Mouse (Mus musculus) megakaryocyte, embryonic 14.5 days (primary cell): ENCODE measurements around the gene Ccdc9. TPM values are rescaled to one million over a fixed set of nuclear protein-coding genes. Genes with fewer than 3 reads are reported as not detected.
"Not testable (repeated sequence)": the region's sequence is repeated elsewhere in the genome, so short reads cannot be mapped to it uniquely, and the experiment has no call there.

Experiments used
- H3K27me3 ChIP-seq: replicated peaks from 2 replicates; pipeline ENCODE3; 2012; ENCODE audit warnings: inconsistent platforms
- H3K36me3 ChIP-seq: replicated peaks from 2 replicates; pipeline ENCODE3; 2012; ENCODE audit warnings: low read length, inconsistent platforms, mixed read lengths
- H3K4me1 ChIP-seq: 2 replicates; pipeline ENCODE4 v1.6.1; 2012; ENCODE audit warnings: inconsistent platforms
- H3K4me3 ChIP-seq: replicated peaks from 2 replicates; pipeline ENCODE3; 2012; ENCODE audit warnings: moderate library complexity, mild to moderate bottlenecking, inconsistent platforms
- H3K9me3 ChIP-seq: 2 replicates; pipeline ENCODE4 v1.6.1; 2012; ENCODE audit warnings: inconsistent platforms
- FLI1 ChIP-seq: IDR thresholded peaks from 2 replicates; pipeline ENCODE4 v1.6.1; 2012; ENCODE audit warnings: low read length, inconsistent platforms, mixed read lengths
- GATA1 ChIP-seq: IDR thresholded peaks from 3 replicates; pipeline ENCODE4 v1.6.1; 2012; ENCODE audit warnings: mixed read lengths, low read length, inconsistent platforms, borderline replicate concordance
- polyA plus RNA-seq: library from polyadenylated mRNA; stranded (reverse); fragments of >175 nt; gene quantifications from 2 replicates; pipeline ENCODE4 v1.2.3, GENCODE M21; 2012; ENCODE audit warnings: low replicate concordance; ENCODE audit not compliant: insufficient read depth

Gene Ccdc9
- polyA plus RNA-seq, 1 experiment = 101 TPM

DNA sequence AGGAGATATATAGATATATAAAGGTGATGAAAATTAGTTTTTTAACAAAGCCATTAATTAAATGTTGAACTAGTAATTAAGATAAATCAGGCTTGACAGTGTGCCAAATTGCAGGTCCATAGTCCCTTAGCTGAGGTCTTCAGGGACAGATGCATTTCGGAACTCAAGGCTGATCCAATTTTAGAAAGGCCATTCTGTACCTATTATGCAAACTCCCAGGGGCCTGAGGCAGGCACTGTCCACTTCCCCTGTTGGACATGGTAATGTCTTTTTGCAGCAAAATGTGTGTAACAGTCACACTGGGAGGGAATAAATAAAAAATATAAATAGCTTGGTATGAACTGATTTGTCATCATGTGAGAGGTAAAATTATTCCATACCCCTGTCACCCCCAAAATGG lies 15.5 kb downstream of the Ccdc9 start:
- H3K4me3 ChIP-seq = no peak overlapping the region
- H3K27me3 ChIP-seq = no peaks in the 10 kb centered on the region
- peaks cover 59% of the 10 kb centered on the region for H3K4me1 ChIP-seq
- TF ChIP-seq GATA1 (no peak), FLI1 (no peak)
- no peaks in the 10 kb centered on the region for H3K9me3 ChIP-seq
- H3K36me3 ChIP-seq = peaks cover 47% of the 10 kb centered on the region

GRCm38 (mm10) chr7:16266593-16266992 lies 20.0 kb downstream of the Ccdc9 start:
- H3K9me3 ChIP-seq, H3K27me3 ChIP-seq, H3K4me3 ChIP-seq: not testable (repeated sequence)
- peaks cover 31% of the 10 kb centered on the region for H3K4me1 ChIP-seq
- H3K36me3 ChIP-seq = peaks cover 29% of the 10 kb centered on the region

GRCm38 (mm10) chr7:16265856-16266255 lies 20.7 kb downstream of the Ccdc9 start:
- H3K4me1 ChIP-seq = peaks cover 36% of the 10 kb centered on the region
- no peak overlapping the region for H3K4me3 ChIP-seq
- H3K27me3 ChIP-seq = no peaks in the 10 kb centered on the region
- TF ChIP-seq FLI1 = no peak
- no peak for TF ChIP-seq GATA1
- H3K9me3 ChIP-seq = no peaks in the 10 kb centered on the region
- peaks cover 21% of the 10 kb centered on the region for H3K36me3 ChIP-seq

GRCm38 (mm10) chr7:16263843-16264242 lies 22.8 kb downstream of the Ccdc9 start:
- Histone ChIP-seq H3K36me3 (peaks cover 12% of the 10 kb centered on the region), H3K9me3 (no peaks in the 10 kb centered on the region), H3K4me3 (no peak overlapping the region), H3K4me1 (peaks cover 40% of the 10 kb centered on the region), H3K27me3 (no peaks in the 10 kb centered on the region)
- TF ChIP-seq GATA1 (no peak), FLI1 (no peak)

GRCm38 (mm10) chr7:16263015-16263787 lies 23.4 kb downstream of the Ccdc9 start:
- Histone ChIP-seq H3K36me3 (peaks cover 6% of the 10 kb centered on the region), H3K4me1 (peaks cover 47% of the 10 kb centered on the region)
- TF ChIP-seq FLI1 = no peak
- no peak for TF ChIP-seq GATA1

DNA sequence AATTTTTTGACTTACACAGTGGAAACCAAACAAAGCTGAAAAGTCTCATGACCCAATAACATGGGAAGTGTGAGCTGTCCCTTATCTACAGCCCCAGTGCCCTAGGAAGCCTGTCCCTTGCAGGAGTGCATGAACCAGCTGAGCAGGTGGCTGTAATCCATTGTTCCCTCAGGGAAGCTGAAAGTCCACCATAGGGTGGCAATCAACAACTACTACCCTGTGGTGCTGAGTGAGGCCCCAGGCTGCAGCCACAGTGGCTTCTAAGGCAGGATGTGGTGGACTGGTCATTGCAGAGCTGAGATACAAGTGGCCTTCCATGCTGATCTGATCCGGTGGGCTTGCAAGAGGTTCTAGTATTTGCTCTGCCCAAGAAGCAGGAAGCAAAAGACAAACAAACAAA lies 25.5 kb downstream of the Ccdc9 start:
- Histone ChIP-seq H3K27me3 (no peaks in the 10 kb centered on the region), H3K9me3 (no peaks in the 10 kb centered on the region), H3K4me1 (peaks cover 57% of the 10 kb centered on the region), H3K36me3 (no peaks in the 10 kb centered on the region), H3K4me3 (peak overlapping the region; percentile 71)
- TF ChIP-seq FLI1 (no peak), GATA1 (no peak)

More at GRCm38 (mm10) chr7:16263015-16263787, 23.4 kb downstream of the Ccdc9 start:
- no peaks in the 10 kb centered on the region for H3K27me3 ChIP-seq
- H3K4me3 ChIP-seq = no peak overlapping the region
- H3K9me3 ChIP-seq = no peaks in the 10 kb centered on the region

DNA sequence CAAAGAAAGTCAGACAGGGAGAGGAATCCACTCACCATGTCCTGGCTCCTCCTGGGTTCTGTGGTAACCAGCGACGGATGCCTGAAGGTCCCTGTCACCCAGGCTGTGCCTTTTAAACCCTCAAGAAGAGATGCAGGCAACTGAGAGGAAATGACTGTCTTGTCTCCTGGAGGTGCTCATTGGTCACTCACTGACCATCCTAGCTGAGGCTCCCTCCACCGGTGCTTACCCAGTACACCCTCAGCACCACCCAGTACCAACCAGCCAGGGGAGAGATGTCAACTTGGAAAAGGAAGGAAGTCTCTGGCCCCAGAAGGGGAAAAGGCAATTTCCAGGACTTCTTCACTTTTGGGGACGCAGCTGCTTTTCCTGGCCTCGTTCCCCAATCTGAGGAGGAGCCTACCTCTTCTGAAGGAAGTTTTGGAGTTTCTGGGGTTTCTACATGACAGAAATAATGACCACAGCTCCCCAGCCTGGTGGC lies 27.4 kb downstream of the Ccdc9 start, which contains the start of gene C5ar1:
Gene C5ar1, minus strand, starts transcription at position 431 of the 481 bp plus-strand sequence.
- TF ChIP-seq FLI1 = no peak
- no peak for TF ChIP-seq GATA1
- Histone ChIP-seq H3K4me1 (peaks cover 71% of the 10 kb centered on the region), H3K9me3 (no peaks in the 10 kb centered on the region), H3K4me3 (peak within 1 kb of the TSS; percentile 71), H3K27me3 (no peaks in the 10 kb centered on the region), H3K36me3 (no peaks in the 10 kb centered on the region)

DNA sequence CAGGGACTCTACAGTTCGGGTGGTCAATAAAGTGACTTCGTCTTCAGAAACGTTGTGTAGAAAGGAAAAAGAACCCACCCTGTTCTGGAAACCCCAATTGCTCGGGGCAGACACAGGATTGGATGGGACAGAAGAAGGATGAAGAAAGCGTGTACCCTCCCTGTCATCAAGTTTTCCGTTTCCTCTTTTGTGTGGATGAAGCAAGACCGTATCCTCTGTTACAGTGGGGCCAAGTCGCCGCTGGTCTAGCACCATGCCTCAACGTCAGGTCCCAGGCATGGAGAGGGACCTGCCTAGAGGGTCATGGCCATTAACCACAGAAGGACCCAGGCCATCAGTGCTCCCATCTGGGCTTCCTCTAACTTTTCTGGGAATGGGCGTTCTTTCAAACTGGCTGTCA lies 28.8 kb downstream of the Ccdc9 start:
- H3K27me3 ChIP-seq = no peaks in the 10 kb centered on the region
- H3K36me3 ChIP-seq = no peaks in the 10 kb centered on the region
- no peaks in the 10 kb centered on the region for H3K9me3 ChIP-seq
- TF ChIP-seq FLI1 (no peak), GATA1 (no peak)
- H3K4me3 ChIP-seq = peak overlapping the region; percentile 79
- H3K4me1 ChIP-seq = peaks cover 74% of the 10 kb centered on the region

- H3K9me3 ChIP-seq, H3K4me3 ChIP-seq, H3K36me3 ChIP-seq, H3K27me3 ChIP-seq: not testable (repeated sequence)
- H3K4me1 ChIP-seq = peaks cover 74% of the 10 kb centered on the region
These were observed 30.6 kb downstream of the Ccdc9 start for GRCm38 (mm10) chr7:16255963-16256362.

DNA sequence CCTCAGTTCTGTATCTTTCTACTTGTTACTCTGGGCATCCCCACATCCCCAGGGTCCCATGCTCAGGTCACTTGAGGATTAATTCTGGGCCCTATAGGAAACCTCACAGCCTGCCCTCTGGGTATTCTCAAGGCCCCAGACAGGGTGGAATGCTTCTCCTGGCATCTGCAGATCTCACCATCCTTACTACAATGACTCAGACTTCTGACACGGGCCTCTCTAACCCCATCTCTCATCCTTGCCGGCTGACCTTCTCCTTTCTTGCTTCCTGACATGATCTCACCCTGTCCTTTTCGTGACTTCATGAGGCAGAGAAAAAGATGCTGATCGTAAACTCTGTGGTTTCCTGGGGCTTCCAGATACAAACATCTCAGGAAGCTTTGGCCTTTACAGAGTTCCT lies 32.4 kb downstream of the Ccdc9 start:
- Histone ChIP-seq H3K36me3 (no peaks in the 10 kb centered on the region), H3K4me1 (peaks cover 68% of the 10 kb centered on the region), H3K4me3 (peak overlapping the region; percentile 76), H3K27me3 (no peaks in the 10 kb centered on the region), H3K9me3 (no peaks in the 10 kb centered on the region)
- no peak for TF ChIP-seq FLI1
- no peak for TF ChIP-seq GATA1
